Mouse (Mus musculus) forebrain, embryonic 11.5 days (tissue): ENCODE data around the gene Mogs. TPM values are rescaled to one million over a fixed set of nuclear protein-coding genes. Genes with fewer than 3 reads are reported as not detected.

Experiments used
- ATAC-seq: fragments of 200-750 bp; cut with Nextera tagmentation; replicated peaks from 2 replicates; pipeline ENCODE4 v1.8.0; 2017; ENCODE audit warnings: moderate TSS enrichment; ENCODE audit not compliant: low FRiP score
- DNase-seq: peaks from one replicate; pipeline ENCODE4 v3.0.0-alpha.2; 2017; ENCODE audit warnings: low spot score
- H3K27ac ChIP-seq: fragments of 300-500 bp; sonication (generic); 2 replicates; pipeline ENCODE4 v1.5.1; 2014; ENCODE audit warnings: low read depth, low read length
- H3K27me3 ChIP-seq: fragments of 300-500 bp; sonication (generic); 2 replicates; pipeline ENCODE4 v1.6.1; 2014; ENCODE audit warnings: mild to moderate bottlenecking, low read length, mixed read lengths; ENCODE audit not compliant: control insufficient read depth, insufficient read depth
- H3K36me3 ChIP-seq: fragments of 300-500 bp; sonication (generic); 2 replicates; pipeline ENCODE4 v1.6.1; 2014; ENCODE audit warnings: mild to moderate bottlenecking, low read length, moderate library complexity, mixed read lengths; ENCODE audit not compliant: control insufficient read depth, insufficient read depth
- H3K4me1 ChIP-seq: fragments of 300-500 bp; sonication (generic); replicated peaks from 2 replicates; pipeline ENCODE4 v1.6.1; 2014; ENCODE audit warnings: low read length, mixed read lengths; ENCODE audit not compliant: control insufficient read depth, insufficient read depth
- H3K4me2 ChIP-seq: fragments of 300-500 bp; sonication (generic); 2 replicates; pipeline ENCODE4 v1.6.1; 2014; ENCODE audit warnings: low read depth, mild to moderate bottlenecking, low read length, moderate library complexity, mixed read lengths; ENCODE audit not compliant: severe bottlenecking
- H3K4me3 ChIP-seq: fragments of 300-500 bp; sonication (generic); 2 replicates; pipeline ENCODE4 v1.5.1; 2014; ENCODE audit warnings: low read depth, low read length
- H3K9ac ChIP-seq: fragments of 300-500 bp; sonication (generic); 2 replicates; pipeline ENCODE4 v1.6.1; 2014; ENCODE audit warnings: low read length
- H3K9me3 ChIP-seq: fragments of 300-500 bp; sonication (generic); 2 replicates; pipeline ENCODE4 v1.6.1; 2016; ENCODE audit warnings: low read length, mixed read lengths; ENCODE audit not compliant: control insufficient read depth
- WGBS: fragments of 180-500 bp; shearing (Covaris S2); extraction: QIAGEN DNeasy Blood & Tissue Kit; methylation state at CpG from one replicate; pipeline ENCODE4 v1.1.7; 2014; 5-methylcytosine and 5-hydroxymethylcytosine counted together
- polyA plus RNA-seq: library from polyadenylated mRNA; unstranded; fragments of >200 nt; fragmentation: Nextera tagmentation; extraction: Ambion mirVana; gene quantifications from 2 replicates; pipeline ENCODE4 v1.2.1, GENCODE M21; 2014

The Mogs gene
- polyA plus RNA-seq, 1 experiment from 2014 or later: 37.1 TPM

DNA sequence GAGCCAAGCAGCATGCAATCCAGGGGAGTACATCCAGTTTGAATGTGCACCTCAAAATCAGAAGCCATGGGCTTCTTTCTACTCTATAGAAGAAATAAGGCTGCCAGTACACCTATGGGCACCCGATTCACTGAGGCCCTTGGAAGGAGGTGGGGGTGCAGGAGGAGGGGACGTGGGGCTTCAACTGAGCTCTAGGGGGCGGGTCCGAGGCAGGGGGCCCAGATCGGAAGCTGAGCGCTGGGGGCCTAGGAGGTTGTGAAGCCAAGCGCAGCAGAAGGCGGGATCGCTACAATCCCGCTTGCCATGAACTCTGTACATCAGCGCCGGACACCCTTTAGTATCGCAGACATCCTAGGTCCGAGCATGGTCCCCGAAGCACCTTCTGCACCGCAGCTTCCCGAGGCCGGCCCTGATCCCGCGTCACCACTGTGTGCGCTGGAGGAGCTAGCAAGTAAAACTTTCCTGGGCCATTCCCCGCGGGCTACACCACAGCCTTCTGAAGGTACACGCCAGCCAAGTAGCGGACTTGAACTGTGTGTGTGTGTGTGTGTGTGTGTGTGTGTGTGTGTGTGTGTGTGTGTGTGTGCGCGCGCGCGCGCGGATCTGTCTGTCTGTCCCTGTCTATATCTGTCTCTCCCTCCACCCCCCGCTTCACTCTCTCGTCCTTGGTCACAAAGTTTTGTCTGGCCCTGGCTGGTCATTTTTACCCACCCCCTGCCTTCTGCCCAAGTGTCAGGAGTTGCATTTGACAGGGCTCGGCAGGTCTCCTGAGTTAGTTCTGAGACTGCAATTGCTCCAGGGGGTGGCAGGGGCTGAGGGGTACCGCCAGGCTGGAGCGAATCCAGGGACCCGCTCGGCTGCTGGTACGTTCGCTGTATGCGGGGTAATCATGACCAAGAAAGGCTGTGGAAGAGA lies 28.9 kb upstream of the Mogs start, which contains the start of gene Lbx2:
Gene Lbx2 (plus strand): TSS at position 247 of the 915 bp plus-strand sequence.
- H3K27me3 ChIP-seq: peaks cover 65% of the 10 kb centered on the region
- no peak for ATAC-seq
- no peak within 1 kb of the TSS for H3K27ac ChIP-seq
- no peak within 1 kb of the TSS for H3K4me2 ChIP-seq
- H3K4me3 ChIP-seq: peak within 1 kb of the TSS; percentile 0; the same call in 1 of the 2 replicates
- 2% methylated on average over 42 of the region's 42 CpGs for WGBS
- no peaks in the 10 kb centered on the region for H3K9me3 ChIP-seq
- no peak within 1 kb of the TSS for H3K9ac ChIP-seq
- H3K4me1 ChIP-seq: no peaks in the 10 kb centered on the region
- no peak for DNase-seq
- peaks cover 3% of the 10 kb centered on the region; the same call in 1 of the 2 replicates for H3K36me3 ChIP-seq

DNA sequence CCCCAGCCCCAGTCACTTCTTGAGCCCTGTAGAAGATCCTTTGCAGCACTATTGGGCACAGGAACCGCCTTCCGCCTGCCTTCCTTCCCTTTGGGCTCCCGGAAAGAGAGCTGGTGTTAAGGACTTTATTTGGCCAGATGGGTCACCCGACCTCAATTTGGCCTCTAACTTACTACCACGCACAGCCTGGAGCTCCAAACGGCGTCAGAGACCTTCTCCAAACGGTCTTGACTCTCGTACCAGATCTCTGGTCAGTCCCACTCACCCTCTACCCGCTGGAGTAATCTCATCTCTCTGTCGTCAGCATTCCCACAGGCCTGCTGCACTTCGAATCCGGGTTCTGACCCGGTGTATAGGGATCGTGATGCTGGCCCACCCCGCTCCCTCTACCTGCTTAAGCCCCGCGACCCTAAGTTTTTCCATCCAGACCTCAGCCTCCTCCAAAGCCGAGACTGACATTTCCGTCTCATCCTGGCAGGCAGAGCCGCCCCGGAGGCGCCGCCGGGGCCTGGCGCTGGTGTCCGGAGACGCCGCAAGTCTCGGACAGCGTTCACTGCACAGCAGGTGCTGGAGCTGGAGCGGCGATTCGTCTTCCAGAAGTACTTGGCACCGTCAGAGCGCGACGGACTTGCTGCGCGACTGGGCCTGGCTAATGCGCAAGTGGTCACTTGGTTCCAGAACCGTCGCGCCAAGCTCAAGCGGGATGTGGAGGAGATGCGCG lies 27.9 kb upstream of the Mogs start:
- Histone ChIP-seq H3K27ac (no peak overlapping the region), H3K4me1 (no peaks in the 10 kb centered on the region), H3K9me3 (no peaks in the 10 kb centered on the region), H3K36me3 (no peaks in the 10 kb centered on the region), H3K4me2 (0 out of 2 replicates have a peak overlapping the region, but pooled peaks have one; percentile 24), H3K9ac (no peak overlapping the region), H3K4me3 (0 out of 2 replicates have a peak overlapping the region, but pooled peaks have one; percentile 7), H3K27me3 (peaks cover 65% of the 10 kb centered on the region)
- DNase-seq (no peak), ATAC-seq (no peak)
- 1% methylated on average over 47 of the region's 47 CpGs for WGBS

DNA sequence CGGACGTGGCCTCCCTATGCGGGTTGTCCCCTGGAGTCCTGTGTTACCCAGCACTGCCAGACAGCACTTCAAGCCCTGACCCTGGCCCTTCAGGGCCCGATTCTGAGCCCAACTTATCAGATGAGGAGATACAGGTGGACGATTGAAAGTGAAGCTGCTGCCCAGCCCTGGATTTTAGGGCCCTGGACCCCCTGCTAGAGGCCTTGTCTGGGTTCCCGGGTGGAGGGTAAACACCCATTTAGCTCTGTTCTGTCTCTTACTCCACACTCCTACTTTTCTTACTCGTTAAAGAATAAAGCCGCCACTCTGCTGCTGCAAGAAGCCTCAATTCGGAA lies 27.4 kb upstream of the Mogs start:
- 0 out of 2 replicates have a peak overlapping the region, but pooled peaks have one; percentile 7 for H3K4me3 ChIP-seq
- WGBS: 3% methylated on average over 9 of the region's 9 CpGs

DNA sequence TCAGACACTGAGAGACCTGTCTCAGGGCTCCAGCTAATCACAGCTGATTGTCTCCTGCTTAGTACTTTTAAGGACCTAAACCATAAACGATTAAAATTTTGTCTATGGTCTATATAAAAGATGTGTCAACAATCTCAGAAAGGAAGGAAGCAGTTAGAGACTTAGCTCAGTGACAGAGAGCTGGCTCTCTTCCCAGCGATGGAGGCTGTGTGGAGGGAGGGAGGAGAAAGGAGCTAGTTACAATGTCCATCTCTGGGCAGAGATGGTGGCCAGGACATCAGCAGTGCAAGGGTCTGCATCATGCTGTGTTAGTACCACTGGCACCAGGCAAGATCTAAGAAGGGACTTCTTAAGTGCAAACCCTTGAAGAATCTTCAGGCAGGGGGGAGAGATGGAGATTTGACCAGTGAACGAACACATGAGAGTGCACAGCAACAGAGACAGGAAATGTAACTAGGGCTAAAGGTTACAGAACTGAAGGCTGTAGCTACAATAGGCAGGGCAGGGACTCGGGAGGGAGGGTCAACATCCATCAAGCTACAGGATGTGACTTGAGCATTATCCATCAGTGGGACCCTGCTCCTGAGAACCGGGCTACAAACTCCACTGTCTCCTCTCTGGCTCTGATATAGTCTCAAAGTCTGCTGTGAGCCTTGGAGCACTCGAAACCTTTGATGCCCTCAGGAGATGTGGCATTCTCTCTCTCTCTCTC lies 22.7 kb upstream of the Mogs start:
- WGBS: 50% methylated on average over 6 of the region's 6 CpGs
- no peak overlapping the region for H3K4me2 ChIP-seq
- peaks cover 3% of the 10 kb centered on the region; the same call in 1 of the 2 replicates for H3K9me3 ChIP-seq
- H3K36me3 ChIP-seq: no peaks in the 10 kb centered on the region
- H3K9ac ChIP-seq: no peak overlapping the region
- H3K4me1 ChIP-seq: no peaks in the 10 kb centered on the region
- peaks cover 17% of the 10 kb centered on the region for H3K27me3 ChIP-seq
- H3K4me3 ChIP-seq: no peak overlapping the region
- no peak overlapping the region for H3K27ac ChIP-seq
- no peak for DNase-seq
- ATAC-seq: no peak

More for the DNA sequence above, 27.4 kb upstream of the Mogs start:
- peaks cover 61% of the 10 kb centered on the region for H3K27me3 ChIP-seq
- no peaks in the 10 kb centered on the region for H3K9me3 ChIP-seq
- no peaks in the 10 kb centered on the region for H3K4me1 ChIP-seq
- 0 out of 2 replicates have a peak overlapping the region, but pooled peaks have one; percentile 24 for H3K4me2 ChIP-seq
- H3K9ac ChIP-seq: no peak overlapping the region
- no peak for DNase-seq
- ATAC-seq: no peak
- no peaks in the 10 kb centered on the region for H3K36me3 ChIP-seq
- no peak overlapping the region for H3K27ac ChIP-seq

DNA sequence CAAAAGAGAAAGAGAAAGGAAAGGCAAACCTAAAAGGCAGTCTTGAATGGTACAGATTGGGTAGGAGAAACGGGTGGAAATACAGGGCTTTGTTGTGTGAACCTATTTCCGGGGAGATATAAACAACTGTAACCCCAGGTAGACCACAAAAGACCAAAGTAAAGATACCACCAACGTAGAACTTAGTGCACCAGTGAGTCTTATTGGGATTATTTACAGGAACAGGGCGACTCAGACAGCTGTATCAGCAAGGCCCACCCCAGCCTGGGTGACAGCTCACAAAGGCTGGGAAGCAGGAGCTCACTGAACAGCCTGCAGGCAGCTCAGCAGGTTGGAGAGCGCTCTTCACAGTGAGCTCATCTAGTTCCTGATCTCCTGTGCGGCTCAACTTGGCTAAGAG lies 19.3 kb upstream of the Mogs start:
- no peaks in the 10 kb centered on the region for H3K36me3 ChIP-seq
- H3K9ac ChIP-seq: no peak overlapping the region
- peaks cover 3% of the 10 kb centered on the region; the same call in 1 of the 2 replicates for H3K9me3 ChIP-seq
- H3K27ac ChIP-seq: no peak overlapping the region
- DNase-seq (no peak), ATAC-seq (no peak)
- no peaks in the 10 kb centered on the region for H3K27me3 ChIP-seq
- H3K4me2 ChIP-seq: no peak overlapping the region
- WGBS: 47% methylated on average over 6 of the region's 6 CpGs
- H3K4me1 ChIP-seq: no peaks in the 10 kb centered on the region
- H3K4me3 ChIP-seq: no peak overlapping the region

DNA sequence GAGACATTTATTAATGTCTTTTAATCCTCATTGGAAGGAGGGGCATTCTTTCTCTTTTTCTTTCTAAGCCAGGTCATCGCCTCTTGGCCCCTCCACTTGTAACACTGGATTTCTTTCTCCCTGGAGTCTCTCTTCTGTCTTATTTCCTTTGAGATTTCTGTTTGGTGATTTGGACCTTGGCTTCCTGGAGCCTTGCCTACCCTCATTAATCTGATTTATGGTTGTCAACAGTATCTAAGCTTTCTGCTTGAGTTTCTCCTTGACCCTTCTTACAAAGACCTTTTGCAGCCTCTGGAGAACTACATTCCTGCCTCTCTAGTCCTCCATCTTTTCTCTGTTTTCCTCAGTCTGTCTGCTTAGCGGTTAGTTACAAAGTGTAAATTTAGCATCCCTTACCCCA lies 16.9 kb upstream of the Mogs start:
- Histone ChIP-seq H3K9ac (no peak overlapping the region), H3K9me3 (peaks cover 3% of the 10 kb centered on the region; the same call in 1 of the 2 replicates), H3K27me3 (peaks cover 2% of the 10 kb centered on the region; the same call in 1 of the 2 replicates), H3K4me2 (no peak overlapping the region), H3K4me1 (peaks cover 9% of the 10 kb centered on the region; the same call in 1 of the 2 replicates), H3K27ac (no peak overlapping the region), H3K4me3 (no peak overlapping the region), H3K36me3 (no peaks in the 10 kb centered on the region)
- ATAC-seq (no peak), DNase-seq (no peak)
- WGBS: 79% methylated on average over 2 of the region's 2 CpGs

DNA sequence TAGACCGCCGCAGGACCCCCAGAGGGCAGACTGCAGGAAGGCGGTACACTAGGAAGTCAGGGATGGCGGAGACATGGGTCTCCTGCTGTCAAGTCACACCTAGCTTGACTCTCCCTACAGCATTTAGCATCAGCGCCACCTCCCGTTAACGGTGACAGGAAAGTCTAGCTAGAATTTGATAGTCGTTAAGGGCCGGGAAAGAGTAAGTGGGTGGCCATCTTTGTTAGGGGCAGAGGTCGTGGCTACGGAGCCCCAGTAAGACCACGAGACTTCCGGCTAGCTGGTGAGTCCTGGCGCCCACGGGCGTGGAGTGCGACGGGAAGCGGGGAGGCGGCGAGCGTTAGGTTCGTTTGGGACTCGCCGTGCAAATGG lies 14.0 kb upstream of the Mogs start, which contains the start of the genes Ccdc142 and Gm42688:
Gene Ccdc142 (plus strand): TSS at position 286 of the 372 bp plus-strand sequence.
Gene Gm42688 (plus strand): TSS at position 302 of the 372 bp plus-strand sequence.
- Histone ChIP-seq H3K27ac (peak within 1 kb of the TSS; percentile 26), H3K9me3 (no peaks in the 10 kb centered on the region), H3K36me3 (no peaks in the 10 kb centered on the region), H3K27me3 (peaks cover 2% of the 10 kb centered on the region; the same call in 1 of the 2 replicates), H3K4me2 (peak within 1 kb of the TSS; percentile 90), H3K4me3 (peak within 1 kb of the TSS; percentile 72), H3K9ac (peak within 1 kb of the TSS; percentile 77), H3K4me1 (peaks cover 9% of the 10 kb centered on the region; the same call in 1 of the 2 replicates)
- peak; percentile 86 for DNase-seq
- ATAC-seq: peak; percentile 88
- under 1% methylated on average over 24 of the region's 25 CpGs for WGBS
